Mouse (Mus musculus) liver, adult 2 months (tissue): ENCODE data around the gene Naa38.

ENCODE experiments used
- CTCF ChIP-seq: fragments of 200-500 bp; IDR thresholded peaks from 2 replicates; pipeline ENCODE4 v1.5.1; 2011; ENCODE audit warnings: low read depth, low read length, control low read depth
- POLR2A ChIP-seq: fragments of 200-500 bp; IDR thresholded peaks from 2 replicates; pipeline ENCODE4 v1.6.1; 2011; ENCODE audit warnings: low read length, control low read depth; ENCODE audit not compliant: insufficient read depth; ENCODE audit errors: extremely low read depth

GRCm38 (mm10) chr11:69371601-69372000, 23.7 kb upstream of the Naa38 start:
- TF ChIP-seq POLR2A (no peak), CTCF (no peak)
